Mouse (Mus musculus) kidney, embryonic 16.5 days (tissue): Measurements from ENCODE around the gene Cyp2d12. TPM values are rescaled to one million over a fixed set of nuclear protein-coding genes. Genes with fewer than 3 reads are reported as not detected.
"Not testable (repeated sequence)": the region's sequence is repeated elsewhere in the genome, so short reads cannot be mapped to it uniquely, and the experiment has no call there.

Experiments used
- ATAC-seq: fragments of 200-750 bp; cut with Nextera tagmentation; 2 replicates; pipeline ENCODE4 v1.8.0; 2017; ENCODE audit warnings: moderate TSS enrichment; ENCODE audit not compliant: low FRiP score, low TSS enrichment
- H3K27ac ChIP-seq: fragments of 300-500 bp; sonication (generic); 2 replicates; pipeline ENCODE4 v1.5.1; 2014; ENCODE audit warnings: low read length
- H3K27me3 ChIP-seq: fragments of 300-500 bp; sonication (generic); 2 replicates; pipeline ENCODE4 v1.6.1; 2014; ENCODE audit warnings: low read length, control low read depth, mixed read lengths; ENCODE audit not compliant: insufficient read depth
- H3K36me3 ChIP-seq: fragments of 300-500 bp; sonication (generic); 2 replicates; pipeline ENCODE4 v1.6.1; 2014; ENCODE audit warnings: low read length, control low read depth, mixed read lengths; ENCODE audit not compliant: insufficient read depth
- H3K4me1 ChIP-seq: fragments of 300-500 bp; sonication (generic); 2 replicates; pipeline ENCODE4 v1.6.1; 2014; ENCODE audit warnings: low read length, control low read depth, mixed read lengths; ENCODE audit not compliant: insufficient read depth
- H3K4me2 ChIP-seq: fragments of 300-500 bp; sonication (generic); replicated peaks from 2 replicates; pipeline ENCODE4 v1.6.1; 2014; ENCODE audit warnings: low read depth, low read length
- H3K4me3 ChIP-seq: fragments of 300-500 bp; sonication (generic); 2 replicates; pipeline ENCODE4 v1.5.1; 2014; ENCODE audit warnings: mild to moderate bottlenecking, low read length
- H3K9ac ChIP-seq: fragments of 300-500 bp; sonication (generic); replicated peaks from 2 replicates; pipeline ENCODE4 v1.6.1; 2014; ENCODE audit warnings: low read length
- H3K9me3 ChIP-seq: fragments of 300-500 bp; sonication (generic); 2 replicates; pipeline ENCODE4 v1.6.1; 2016; ENCODE audit warnings: low read length, control low read depth
- WGBS: fragments of 180-500 bp; shearing (Covaris S2); extraction: QIAGEN DNeasy Blood & Tissue Kit; methylation state at CpG from one replicate; pipeline ENCODE4 v1.1.7; 2014; 5-methylcytosine and 5-hydroxymethylcytosine counted together
- microRNA-seq: library from miRNA; unstranded; fragments of <30 nt; microRNA quantifications from one replicate; pipeline ENCODE4, GENCODE M21; 2016
- polyA plus RNA-seq: library from polyadenylated mRNA; unstranded; fragments of >200 nt; fragmentation: Nextera tagmentation; extraction: Ambion mirVana; gene quantifications from 2 replicates; pipeline ENCODE4 v1.2.1, GENCODE M21; 2015

Cyp2d12 gene
- polyA plus RNA-seq, 1 experiment from 2014 or later: not detected

GRCm38 (mm10) chr15:82544561-82544960 is 10.3 kb upstream of the Cyp2d12 start:
- H3K4me3 ChIP-seq, H3K36me3 ChIP-seq, H3K27ac ChIP-seq, H3K9ac ChIP-seq, H3K4me1 ChIP-seq, H3K4me2 ChIP-seq, H3K9me3 ChIP-seq, H3K27me3 ChIP-seq: not testable (repeated sequence)
- ATAC-seq: peak; percentile 70

- 94% methylated on average over 4 of the region's 4 CpGs for WGBS
- not testable (repeated sequence) for H3K36me3 ChIP-seq, H3K4me2 ChIP-seq, H3K4me3 ChIP-seq, H3K9me3 ChIP-seq, H3K9ac ChIP-seq, H3K4me1 ChIP-seq, H3K27ac ChIP-seq, ATAC-seq, H3K27me3 ChIP-seq
Observed at GRCm38 (mm10) chr15:82547753-82548152, 7.1 kb upstream of the Cyp2d12 start.

- not testable (repeated sequence) for H3K36me3 ChIP-seq, H3K9ac ChIP-seq, H3K27me3 ChIP-seq, H3K4me3 ChIP-seq, H3K4me1 ChIP-seq, H3K27ac ChIP-seq, ATAC-seq, H3K4me2 ChIP-seq, H3K9me3 ChIP-seq
- WGBS: 94% methylated on average over 2 of the region's 2 CpGs
Observed at GRCm38 (mm10) chr15:82553211-82553610, 1.7 kb upstream of the Cyp2d12 start.

GRCm38 (mm10) chr15:82572856-82573255 is 18.0 kb downstream of the Cyp2d12 start:
- Histone ChIP-seq H3K4me2 (no peak overlapping the region), H3K4me3 (no peak overlapping the region), H3K36me3 (no peaks in the 10 kb centered on the region), H3K9me3 (no peaks in the 10 kb centered on the region), H3K27ac (no peak overlapping the region), H3K27me3 (no peaks in the 10 kb centered on the region), H3K9ac (no peak overlapping the region), H3K4me1 (no peaks in the 10 kb centered on the region)
- no peak for ATAC-seq
- WGBS: 76% methylated on average over 1 of the region's 1 CpGs

- H3K27ac ChIP-seq: no peak overlapping the region
- H3K4me2 ChIP-seq: no peak overlapping the region
- no peaks in the 10 kb centered on the region for H3K9me3 ChIP-seq
- WGBS: 57% methylated on average over 2 of the region's 2 CpGs
- no peak overlapping the region for H3K4me3 ChIP-seq
- no peaks in the 10 kb centered on the region for H3K27me3 ChIP-seq
- no peak overlapping the region for H3K9ac ChIP-seq
- ATAC-seq: no peak
- H3K36me3 ChIP-seq: no peaks in the 10 kb centered on the region
- no peaks in the 10 kb centered on the region for H3K4me1 ChIP-seq
Observed at GRCm38 (mm10) chr15:82579071-82579470, 24.2 kb downstream of the Cyp2d12 start.

- no peak overlapping the region for H3K9ac ChIP-seq
- H3K36me3 ChIP-seq: no peaks in the 10 kb centered on the region
- H3K4me3 ChIP-seq: no peak overlapping the region
- no peak overlapping the region for H3K27ac ChIP-seq
- 66% methylated on average over 9 of the region's 9 CpGs for WGBS
- H3K9me3 ChIP-seq: no peaks in the 10 kb centered on the region
- no peak overlapping the region for H3K4me2 ChIP-seq
- no peak for ATAC-seq
- H3K4me1 ChIP-seq: no peaks in the 10 kb centered on the region
- no peaks in the 10 kb centered on the region for H3K27me3 ChIP-seq
Observed at GRCm38 (mm10) chr15:82582621-82583020, 27.7 kb downstream of the Cyp2d12 start.

Small RNAs within 50 kb of the gene (microRNA-seq; reads per million reads assigned to microRNA genes)
- gene Gm27924 (not detected), gene Gm28023 (not detected)

Other genes with a start within 250 kb of the Cyp2d12 start
- gene Naga, start 216.1 kb upstream of the Cyp2d12 start, polyA plus RNA-seq: 81.9 and 87.4 TPM in 2 replicates
- gene Pheta2, start 216.1 kb upstream of the Cyp2d12 start, polyA plus RNA-seq: 10.4 and 12.5 TPM in 2 replicates
- gene Smdt1, start 216.1 kb upstream of the Cyp2d12 start, polyA plus RNA-seq: 319 and 325 TPM in 2 replicates
- gene Ndufa6, start 200.8 kb upstream of the Cyp2d12 start, polyA plus RNA-seq: 415 and 434 TPM in 2 replicates
- 18.2 and 21.1 TPM in 2 replicates for gene Cyp2d22, start 174.8 kb upstream of the Cyp2d12 start, polyA plus RNA-seq
- not detected in 2 replicates for gene Cyp2d11, start 161.1 kb upstream of the Cyp2d12 start, polyA plus RNA-seq
- 0.26 TPM in 1 of 2 replicates, not detected in the other for gene Cyp2d10, start 147.9 kb upstream of the Cyp2d12 start, polyA plus RNA-seq
- gene Cyp2d9, start 121.6 kb upstream of the Cyp2d12 start, polyA plus RNA-seq: 0.11 TPM in 1 of 2 replicates, not detected in the other
- gene Cyp2d34, start 65.9 kb downstream of the Cyp2d12 start, polyA plus RNA-seq: not detected in 2 replicates
- gene Cyp2d40, start 209.1 kb downstream of the Cyp2d12 start, polyA plus RNA-seq: not detected in 2 replicates
- gene Cyp2d26, start 239.2 kb downstream of the Cyp2d12 start, polyA plus RNA-seq: 49.7 and 58.2 TPM in 2 replicates